8 mouse cellular contexts compared by ENCODE assay signal in the genomic region with DNA sequence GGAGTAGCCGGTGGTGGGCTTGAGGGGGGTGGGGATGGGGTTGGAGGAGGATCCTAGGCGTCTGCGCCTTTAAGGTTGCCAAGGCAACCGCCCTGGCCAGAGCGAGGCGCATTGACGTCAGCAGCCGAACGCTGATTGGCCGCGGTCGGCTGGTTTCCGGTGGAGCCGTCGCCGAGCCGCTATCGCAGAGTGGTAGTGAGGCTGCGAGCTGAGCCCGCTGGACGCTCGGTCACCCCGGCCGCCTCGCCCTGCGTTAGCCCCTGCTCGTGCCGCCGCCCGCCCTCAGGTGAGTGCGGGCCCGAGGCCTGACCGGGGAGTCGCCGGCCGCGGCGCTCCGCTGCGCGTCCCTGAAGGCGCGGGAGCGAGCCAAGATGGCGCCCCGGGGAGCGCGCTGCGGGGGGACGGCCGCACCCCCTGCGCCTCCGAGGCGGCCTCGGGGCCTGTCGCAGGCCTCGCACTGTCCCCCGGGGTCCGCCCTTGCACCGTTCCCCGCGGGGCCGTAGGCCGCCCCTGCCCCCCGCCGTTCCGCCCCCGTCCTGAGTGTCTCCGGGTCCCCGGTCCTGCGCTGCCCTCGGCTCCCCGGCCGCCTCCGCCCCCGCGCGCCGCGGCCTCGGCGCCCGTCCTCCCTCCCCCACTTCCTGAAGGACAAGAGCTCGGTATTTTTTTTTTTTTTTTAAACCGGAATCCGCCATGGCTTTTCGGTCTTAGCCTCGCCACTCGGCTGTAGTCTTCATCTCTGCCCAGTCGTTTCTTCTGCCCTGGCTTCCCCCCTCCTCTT. TPM values are rescaled to one million over a fixed set of nuclear protein-coding genes. Genes with fewer than 3 reads are reported as not detected.
DNase-seq lines count a peak whose midpoint lies in the region; ATAC-seq and TF ChIP-seq lines count a peak whose summit lies in the region.

No protein-coding gene starts in this region.

- H3K27ac ChIP-seq in bone marrow, adult 2 months (ENCODE audit: control insufficient read depth, insufficient read depth, low read depth, low read length, poor library complexity) = peak overlapping the region; percentile 99
- H3K27ac ChIP-seq in embryonic facial prominence, embryonic 15.5 days (replicated peaks) = peak overlapping the region; percentile 96
- H3K27ac ChIP-seq in heart, embryonic 10.5 days = peak overlapping the region; percentile 100
- H3K27ac ChIP-seq in kidney, embryonic 15.5 days = peak overlapping the region; percentile 98

- no peak for TF ChIP-seq CTCF in bone marrow, adult 2 months (IDR thresholded peaks at IDR 0.05; ENCODE audit: control insufficient read depth, insufficient read depth, low read length)

- WGBS in bone marrow, adult 2 months = under 1% methylated on average over 88 of the region's 90 CpGs
- WGBS in embryonic facial prominence, embryonic 15.5 days = under 1% methylated on average over 80 of the region's 90 CpGs
- under 1% methylated on average over 90 of the region's 90 CpGs for WGBS in heart, embryonic 10.5 days
- 0% methylated on average over 73 of the region's 90 CpGs for WGBS in kidney, embryonic 15.5 days

- H3K36me3 ChIP-seq in embryonic facial prominence, embryonic 15.5 days = peaks cover 18% of the 10 kb centered on the region
- H3K36me3 ChIP-seq in heart, embryonic 10.5 days = peaks cover 27% of the 10 kb centered on the region
- H3K36me3 ChIP-seq in kidney, embryonic 15.5 days = peaks cover 29% of the 10 kb centered on the region

- peaks cover 5% of the 10 kb centered on the region for H3K4me1 ChIP-seq in bone marrow, adult 2 months (ENCODE audit: control insufficient read depth, insufficient read depth, low read length)
- H3K4me1 ChIP-seq in embryonic facial prominence, embryonic 15.5 days = peaks cover 44% of the 10 kb centered on the region
- peaks cover 35% of the 10 kb centered on the region for H3K4me1 ChIP-seq in heart, embryonic 10.5 days
- peaks cover 40% of the 10 kb centered on the region for H3K4me1 ChIP-seq in kidney, embryonic 15.5 days

- DNase-seq in 416B (ENCODE audit: low read depth) (peak; percentile 84), liver (peak; percentile 92)
- peak; percentile 96 for DNase-seq in heart, embryonic 10.5 days (ENCODE audit: low spot score)
- DNase-seq in spleen, postnatal 4 days (ENCODE audit: low spot score in 2 of 2) = peak; percentile 88 to 95

- peak; percentile 93 for TF ChIP-seq POLR2A in bone marrow, adult 2 months (IDR thresholded peaks at IDR 0.05; ENCODE audit: borderline replicate concordance, control insufficient read depth, low read depth, low read length)

- H3K27me3 ChIP-seq in embryonic facial prominence, embryonic 15.5 days = no peaks in the 10 kb centered on the region
- H3K27me3 ChIP-seq in heart, embryonic 10.5 days (ENCODE audit: insufficient read depth, poor library complexity, severe bottlenecking) = no peaks in the 10 kb centered on the region
- no peaks in the 10 kb centered on the region for H3K27me3 ChIP-seq in kidney, embryonic 15.5 days

- no peaks in the 10 kb centered on the region for H3K9me3 ChIP-seq in embryonic facial prominence, embryonic 15.5 days (replicated peaks)
- H3K9me3 ChIP-seq in heart, embryonic 10.5 days = no peaks in the 10 kb centered on the region
- H3K9me3 ChIP-seq in kidney, embryonic 15.5 days (replicated peaks) = no peaks in the 10 kb centered on the region

- peak overlapping the region; percentile 93 for H3K4me2 ChIP-seq in embryonic facial prominence, embryonic 15.5 days (replicated peaks)
- peak overlapping the region; percentile 91 for H3K4me2 ChIP-seq in kidney, embryonic 15.5 days

- H3K4me3 ChIP-seq in bone marrow, adult 2 months (replicated peaks; ENCODE audit: control insufficient read depth, low read depth, low read length) = peak overlapping the region; percentile 97
- H3K4me3 ChIP-seq in embryonic facial prominence, embryonic 15.5 days (replicated peaks) = peak overlapping the region; percentile 94
- peak overlapping the region; percentile 98 for H3K4me3 ChIP-seq in heart, embryonic 10.5 days
- peak overlapping the region; percentile 80 for H3K4me3 ChIP-seq in kidney, embryonic 15.5 days (replicated peaks)

- H3K9ac ChIP-seq in embryonic facial prominence, embryonic 15.5 days = peak overlapping the region; percentile 96
- H3K9ac ChIP-seq in kidney, embryonic 15.5 days = peak overlapping the region; percentile 91

- ATAC-seq in embryonic facial prominence, embryonic 15.5 days (ENCODE audit: insufficient number of reproducible peaks, low FRiP score, low TSS enrichment, low read depth) = peak; percentile 91
- peak; percentile 97 for ATAC-seq in kidney, embryonic 15.5 days (replicated peaks; ENCODE audit: low FRiP score)
- ATAC-seq in monocyte, adult 5-6 weeks (replicated peaks; ENCODE audit: insufficient number of reproducible peaks, low FRiP score, low TSS enrichment, poor library complexity, severe bottlenecking) = peak; percentile 78

RNA-seq across cellular contexts. Expression of a gene that starts 1.8 kb away (rescaled TPM):
- polyA plus RNA-seq in bone marrow, adult 2 months (2011; ENCODE audit: insufficient read depth, insufficient read length, low replicate concordance, missing spikeins) = 46.3 and 64.2 TPM in 2 replicates
- 330 and 347 TPM in 2 replicates for polyA plus RNA-seq in embryonic facial prominence, embryonic 15.5 days (2015; fragmentation: Nextera tagmentation; extraction: Ambion mirVana)
- polyA plus RNA-seq in heart, embryonic 10.5 days (2016; fragmentation: Nextera tagmentation; extraction: Ambion mirVana) = 365 and 443 TPM in 2 replicates
- polyA plus RNA-seq in kidney, embryonic 15.5 days (2015; fragmentation: Nextera tagmentation; extraction: Ambion mirVana) = 354 and 359 TPM in 2 replicates
- 124 to 194 TPM (median 167 TPM) in 3 replicates for total RNA-seq in monocyte, adult 5-6 weeks (2017)

RNA-seq across cellular contexts. Expression of a gene that starts 39.2 kb away (rescaled TPM):
- 13.3 and 18.3 TPM in 2 replicates for polyA plus RNA-seq in bone marrow, adult 2 months (2011; ENCODE audit: insufficient read depth, insufficient read length, low replicate concordance, missing spikeins)
- 62.5 and 64.5 TPM in 2 replicates for polyA plus RNA-seq in embryonic facial prominence, embryonic 15.5 days (2015; fragmentation: Nextera tagmentation; extraction: Ambion mirVana)
- 29.8 and 38.8 TPM in 2 replicates for polyA plus RNA-seq in heart, embryonic 10.5 days (2016; fragmentation: Nextera tagmentation; extraction: Ambion mirVana)
- polyA plus RNA-seq in kidney, embryonic 15.5 days (2015; fragmentation: Nextera tagmentation; extraction: Ambion mirVana) = 35.0 and 35.5 TPM in 2 replicates
- total RNA-seq in monocyte, adult 5-6 weeks (2017) = 1.5 to 4.0 TPM (median 1.9 TPM) in 3 replicates

Comparison
In these comparisons a context has a peak if more than half of its experiments do, and no peak if none do; other contexts are left out.
1. Peak in every context shown above with its lines: DNase-seq, ATAC-seq, H3K4me3 ChIP-seq and H3K27ac ChIP-seq.